Mouse (Mus musculus): Measurements from ENCODE around the gene Prr5. TPM values are rescaled to one million over a fixed set of nuclear protein-coding genes. Genes with fewer than 3 reads are reported as not detected.
A peak's percentile ranks its signal among the peaks of the same experiment; 100 is the strongest.

Gene Prr5
- polyA plus RNA-seq, 1 experiment from 2014 or later, result 20.7 TPM

GRCm38 (mm10) chr15:84639451-84640136 lies 29.8 kb upstream of the Prr5 start:
- Histone ChIP-seq H3K9ac (peak overlapping the region; percentile 37), H3K9me3 (peaks cover 4% of the 10 kb centered on the region; the same call in 1 of the 2 replicates), H3K4me3 (no peak overlapping the region), H3K27me3 (replicated peaks) (no peaks in the 10 kb centered on the region), H3K27ac (replicated peaks) (peak overlapping the region; percentile 91), H3K4me2 (no peak overlapping the region), H3K36me3 (no peaks in the 10 kb centered on the region), H3K4me1 (peaks cover 60% of the 10 kb centered on the region)
- 34% methylated on average over 6 of the region's 6 CpGs for whole genome bisulfite sequencing
- no peak for ATAC-seq (ENCODE audit: extremely low read depth, insufficient number of reproducible peaks, low FRiP score, low TSS enrichment)

DNA sequence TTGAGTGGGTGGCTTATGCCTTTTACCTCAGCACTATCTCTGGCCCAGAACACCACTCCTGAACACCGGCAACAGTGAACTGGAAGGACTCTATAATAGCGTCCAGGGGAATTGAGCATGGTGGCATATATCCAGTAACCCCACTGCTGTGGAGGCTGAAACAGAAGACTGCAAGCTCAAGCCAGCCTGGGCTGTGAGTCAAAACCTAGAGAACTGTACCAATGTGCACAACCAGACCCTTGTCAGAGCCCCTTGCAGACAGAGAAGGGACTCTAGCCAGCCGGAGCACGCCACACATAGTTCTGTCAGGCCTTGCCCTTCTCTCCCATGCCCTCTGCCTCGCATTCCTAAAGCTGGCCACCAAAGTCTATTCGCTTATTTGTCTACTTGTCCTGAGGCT lies 28.7 kb upstream of the Prr5 start:
- H3K27me3 ChIP-seq (replicated peaks), result no peaks in the 10 kb centered on the region
- H3K4me2 ChIP-seq, result no peak overlapping the region
- no peak overlapping the region for H3K4me3 ChIP-seq
- H3K4me1 ChIP-seq, result peaks cover 60% of the 10 kb centered on the region
- H3K27ac ChIP-seq (replicated peaks), result no peak overlapping the region
- ATAC-seq (ENCODE audit: extremely low read depth, insufficient number of reproducible peaks, low FRiP score, low TSS enrichment), result no peak
- 68% methylated on average over 6 of the region's 6 CpGs for WGBS
- H3K9ac ChIP-seq, result no peak overlapping the region
- H3K9me3 ChIP-seq, result peaks cover 11% of the 10 kb centered on the region
- no peaks in the 10 kb centered on the region for H3K36me3 ChIP-seq

DNA sequence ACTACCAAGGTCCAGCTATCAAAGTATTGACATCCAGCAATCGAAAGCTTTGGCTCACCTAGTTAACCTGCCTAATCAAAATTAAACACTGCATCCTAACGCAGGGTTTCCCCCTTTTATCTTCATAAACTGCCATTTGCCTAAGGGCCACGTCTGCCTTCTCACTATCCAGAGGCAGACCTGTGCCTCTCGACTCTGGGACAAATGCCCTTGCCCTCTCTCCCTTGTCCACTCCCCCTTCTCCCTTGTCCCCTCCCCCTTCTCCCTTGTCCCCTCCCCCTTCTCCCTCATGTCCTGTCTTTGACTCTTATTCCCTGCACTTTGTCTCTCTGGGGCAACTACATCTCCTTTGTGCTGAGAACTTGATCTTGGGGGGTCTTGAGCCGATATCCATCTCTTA lies 28.3 kb upstream of the Prr5 start:
- Histone ChIP-seq H3K4me1 (peaks cover 60% of the 10 kb centered on the region), H3K4me2 (no peak overlapping the region), H3K9me3 (peaks cover 11% of the 10 kb centered on the region), H3K9ac (no peak overlapping the region), H3K27ac (replicated peaks) (no peak overlapping the region), H3K27me3 (replicated peaks) (no peaks in the 10 kb centered on the region), H3K4me3 (no peak overlapping the region), H3K36me3 (no peaks in the 10 kb centered on the region)
- 48% methylated on average over 5 of the region's 5 CpGs for whole genome bisulfite sequencing
- ATAC-seq (ENCODE audit: extremely low read depth, insufficient number of reproducible peaks, low FRiP score, low TSS enrichment), result no peak

GRCm38 (mm10) chr15:84641948-84642347 lies 27.5 kb upstream of the Prr5 start:
- Histone ChIP-seq H3K9me3 (peaks cover 12% of the 10 kb centered on the region), H3K4me2 (no peak overlapping the region), H3K4me1 (peaks cover 60% of the 10 kb centered on the region), H3K27ac (replicated peaks) (no peak overlapping the region), H3K36me3 (no peaks in the 10 kb centered on the region), H3K27me3 (replicated peaks) (no peaks in the 10 kb centered on the region), H3K9ac (0 out of 2 replicates have a peak overlapping the region, but pooled peaks have one; percentile 10), H3K4me3 (no peak overlapping the region)
- 93% methylated on average over 1 of the region's 1 CpGs for WGBS
- no peak for ATAC-seq (ENCODE audit: extremely low read depth, insufficient number of reproducible peaks, low FRiP score, low TSS enrichment)

DNA sequence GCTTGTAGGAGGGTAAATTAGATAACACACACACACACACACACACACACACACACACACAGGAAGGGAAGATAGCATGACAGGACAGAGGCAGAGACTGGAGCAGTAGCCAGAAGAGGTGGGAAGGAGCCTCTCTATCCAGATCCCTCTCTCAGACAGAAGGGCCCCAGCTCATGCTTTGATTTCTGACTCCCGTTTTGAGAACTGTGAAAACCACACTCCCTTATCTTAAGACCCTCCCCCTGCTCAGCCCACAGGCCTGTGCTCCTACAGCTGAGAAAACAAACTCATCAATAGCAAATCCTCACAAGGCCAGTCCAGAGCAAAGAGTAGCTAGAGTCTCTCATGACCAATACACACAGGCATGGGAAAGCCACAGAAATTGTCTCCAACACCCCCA lies 26.2 kb upstream of the Prr5 start:
- Histone ChIP-seq H3K27ac (replicated peaks) (peak overlapping the region; percentile 68), H3K27me3 (replicated peaks) (no peaks in the 10 kb centered on the region), H3K4me3 (no peak overlapping the region), H3K4me1 (peaks cover 57% of the 10 kb centered on the region), H3K4me2 (no peak overlapping the region), H3K9me3 (peaks cover 17% of the 10 kb centered on the region), H3K9ac (0 out of 2 replicates have a peak overlapping the region, but pooled peaks have one; percentile 1), H3K36me3 (no peaks in the 10 kb centered on the region)
- 0% methylated on average over 1 of the region's 1 CpGs for WGBS
- ATAC-seq (ENCODE audit: extremely low read depth, insufficient number of reproducible peaks, low FRiP score, low TSS enrichment), result no peak; the same call in 1 of the 2 replicates

GRCm38 (mm10) chr15:84651481-84651880 lies 17.9 kb upstream of the Prr5 start:
- no peak overlapping the region for H3K27ac ChIP-seq (replicated peaks)
- H3K4me2 ChIP-seq, result no peak overlapping the region
- no peak for ATAC-seq (ENCODE audit: extremely low read depth, insufficient number of reproducible peaks, low FRiP score, low TSS enrichment)
- no peak overlapping the region for H3K4me3 ChIP-seq
- 84% methylated on average over 6 of the region's 6 CpGs for WGBS
- H3K4me1 ChIP-seq, result peaks cover 18% of the 10 kb centered on the region
- no peaks in the 10 kb centered on the region for H3K27me3 ChIP-seq (replicated peaks)
- H3K36me3 ChIP-seq, result no peaks in the 10 kb centered on the region
- peaks cover 10% of the 10 kb centered on the region; the same call in 1 of the 2 replicates for H3K9me3 ChIP-seq
- H3K9ac ChIP-seq, result no peak overlapping the region

DNA sequence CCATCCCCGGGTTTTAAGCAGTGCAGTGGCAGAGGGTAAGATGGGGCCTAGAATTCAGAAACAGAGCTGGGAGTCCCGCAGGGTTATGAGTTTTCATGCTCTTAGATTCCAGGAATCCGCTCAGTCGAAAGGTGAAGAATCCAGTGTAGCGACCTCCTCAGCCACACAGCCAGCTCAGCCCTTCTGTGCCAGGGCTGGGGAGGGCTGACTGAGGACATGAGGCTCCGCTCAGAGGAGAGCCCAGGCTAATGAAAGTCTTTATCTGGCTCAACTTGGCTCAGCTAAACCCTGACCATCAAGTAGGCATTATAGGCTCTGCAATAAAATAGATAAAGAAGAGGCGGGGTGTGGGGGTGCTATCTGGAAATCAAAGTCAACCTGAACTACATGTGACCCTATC lies 16.3 kb upstream of the Prr5 start:
- Histone ChIP-seq H3K4me1 (peaks cover 18% of the 10 kb centered on the region), H3K4me2 (peak overlapping the region; percentile 70; the same call in 1 of the 2 replicates), H3K4me3 (no peak overlapping the region), H3K27ac (replicated peaks) (no peak overlapping the region), H3K9ac (no peak overlapping the region), H3K27me3 (replicated peaks) (no peaks in the 10 kb centered on the region), H3K36me3 (no peaks in the 10 kb centered on the region), H3K9me3 (no peaks in the 10 kb centered on the region)
- no peak for ATAC-seq (ENCODE audit: extremely low read depth, insufficient number of reproducible peaks, low FRiP score, low TSS enrichment)
- 82% methylated on average over 7 of the region's 7 CpGs for WGBS

DNA sequence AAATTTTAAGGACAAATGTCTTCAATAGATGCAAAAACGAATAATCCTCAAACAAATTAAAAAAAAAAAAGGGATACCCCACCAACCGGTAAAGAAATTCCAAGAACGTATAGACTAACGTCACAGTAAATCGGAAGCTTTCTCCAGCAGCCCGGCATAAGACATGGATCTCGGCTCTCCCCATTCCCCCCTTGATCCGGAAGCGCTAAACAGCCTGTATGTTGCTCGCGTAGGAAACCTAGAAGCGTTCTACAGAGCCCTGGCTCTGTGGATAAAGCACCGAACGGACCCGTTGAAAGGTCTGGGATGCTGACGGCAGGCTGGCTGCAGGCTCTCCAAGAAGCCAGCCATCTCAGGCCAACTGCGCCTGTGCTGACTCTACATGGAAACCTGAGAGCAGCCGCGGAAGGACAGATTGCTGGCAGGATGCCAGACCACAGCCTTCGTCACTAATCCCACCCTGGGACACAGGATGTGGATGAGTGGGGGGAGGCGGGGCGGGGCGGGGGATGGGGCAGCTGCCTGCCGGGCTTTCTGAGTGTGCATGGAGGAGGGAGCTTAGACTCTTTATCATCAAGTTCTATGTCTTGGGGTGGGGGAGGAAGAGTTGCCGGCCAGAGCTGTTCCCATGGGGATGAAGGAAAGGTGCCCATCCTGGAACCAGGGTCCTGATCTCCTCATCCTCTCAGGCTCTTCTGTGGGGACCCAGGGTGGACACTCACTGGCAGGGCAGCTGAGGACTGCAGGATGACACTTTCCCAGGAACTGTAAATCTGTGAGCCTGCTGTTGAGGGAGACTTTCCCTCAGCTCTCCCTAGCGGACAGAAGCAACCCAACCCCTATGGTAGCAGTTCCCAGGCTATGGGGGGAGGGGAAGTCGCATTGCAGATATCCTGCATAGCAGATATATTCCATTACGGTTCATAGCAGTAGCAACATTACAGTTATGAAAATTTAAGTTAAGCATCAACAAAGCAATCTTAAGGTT lies 15.1 kb upstream of the Prr5 start:
- peak overlapping the region; percentile 95 for H3K27ac ChIP-seq (replicated peaks)
- peak overlapping the region; percentile 77 for H3K9ac ChIP-seq
- no peaks in the 10 kb centered on the region for H3K9me3 ChIP-seq
- H3K27me3 ChIP-seq (replicated peaks), result no peaks in the 10 kb centered on the region
- peak overlapping the region; percentile 49 for H3K4me3 ChIP-seq
- no peaks in the 10 kb centered on the region for H3K36me3 ChIP-seq
- peaks cover 18% of the 10 kb centered on the region for H3K4me1 ChIP-seq
- peak overlapping the region; percentile 70 for H3K4me2 ChIP-seq
- ATAC-seq (ENCODE audit: extremely low read depth, insufficient number of reproducible peaks, low FRiP score, low TSS enrichment), result peak; percentile 74
- WGBS, result 2% methylated on average over 28 of the region's 28 CpGs

- no peaks in the 10 kb centered on the region for H3K9me3 ChIP-seq
- no peak overlapping the region for H3K4me2 ChIP-seq
- H3K27ac ChIP-seq (replicated peaks), result peak overlapping the region; percentile 95
- H3K36me3 ChIP-seq, result no peaks in the 10 kb centered on the region
- H3K4me1 ChIP-seq, result peaks cover 18% of the 10 kb centered on the region
- H3K9ac ChIP-seq, result no peak overlapping the region
- 34% methylated on average over 10 of the region's 10 CpGs for WGBS
- H3K4me3 ChIP-seq, result no peak overlapping the region
- no peaks in the 10 kb centered on the region for H3K27me3 ChIP-seq (replicated peaks)
- no peak for ATAC-seq (ENCODE audit: extremely low read depth, insufficient number of reproducible peaks, low FRiP score, low TSS enrichment)
Measured at GRCm38 (mm10) chr15:84654975-84655374, 14.4 kb upstream of the Prr5 start.

- no peak overlapping the region for H3K27ac ChIP-seq (replicated peaks)
- H3K4me3 ChIP-seq, result no peak overlapping the region
- H3K4me2 ChIP-seq, result no peak overlapping the region
- peaks cover 18% of the 10 kb centered on the region for H3K4me1 ChIP-seq
- no peak for ATAC-seq (ENCODE audit: extremely low read depth, insufficient number of reproducible peaks, low FRiP score, low TSS enrichment)
- no peaks in the 10 kb centered on the region for H3K27me3 ChIP-seq (replicated peaks)
- H3K9me3 ChIP-seq, result no peaks in the 10 kb centered on the region
- no peaks in the 10 kb centered on the region for H3K36me3 ChIP-seq
- 76% methylated on average over 3 of the region's 3 CpGs for WGBS
- H3K9ac ChIP-seq, result no peak overlapping the region
Measured at GRCm38 (mm10) chr15:84656689-84657088, 12.7 kb upstream of the Prr5 start.

- 66% methylated on average over 9 of the region's 9 CpGs for WGBS
- Histone ChIP-seq H3K4me3 (no peak overlapping the region), H3K27ac (replicated peaks) (no peak overlapping the region), H3K4me2 (no peak overlapping the region), H3K4me1 (peaks cover 20% of the 10 kb centered on the region), H3K27me3 (replicated peaks) (0 out of 2 replicates have a peak, but pooled peaks cover 3% of the 10 kb centered on the region), H3K36me3 (no peaks in the 10 kb centered on the region), H3K9ac (no peak overlapping the region), H3K9me3 (no peaks in the 10 kb centered on the region)
- no peak for ATAC-seq (ENCODE audit: extremely low read depth, insufficient number of reproducible peaks, low FRiP score, low TSS enrichment)
Measured at GRCm38 (mm10) chr15:84657384-84658064, 11.9 kb upstream of the Prr5 start.

Data from heart, embryonic 13.5 days (tissue).